Mouse (Mus musculus): ENCODE data around the gene Oser1.

DNA sequence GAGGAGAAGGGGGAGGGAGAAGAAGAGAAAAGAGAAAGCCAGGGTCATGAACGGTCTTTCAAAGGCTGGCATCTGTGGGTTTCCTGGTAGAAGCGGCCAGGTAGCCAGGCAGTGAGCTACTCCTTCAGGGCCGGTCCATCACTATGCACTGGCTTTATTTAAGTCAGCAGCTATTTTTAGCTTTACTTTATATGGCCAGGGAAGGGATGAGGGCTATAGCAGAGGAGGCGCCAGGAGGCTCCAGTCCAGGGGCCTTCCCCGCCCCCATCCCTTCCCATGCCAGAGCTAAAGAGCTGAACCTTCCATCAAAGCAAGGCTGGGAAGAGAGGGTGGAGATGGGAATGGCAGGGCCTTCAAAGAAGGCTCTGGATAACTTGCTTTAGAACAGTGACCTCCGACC lies 32.1 kb downstream of the Oser1 start:
- no peak for TF ChIP-seq CTCF (IDR thresholded peaks at IDR 0.05; ENCODE audit: insufficient read depth, low read depth, low read length)
- TF ChIP-seq POLR2A (IDR thresholded peaks at IDR 0.05; ENCODE audit: insufficient read depth, low read depth, low read length): no peak

All from olfactory bulb, adult 2 months (tissue).